Mouse (Mus musculus): Measurements from ENCODE around the gene Tmem54.

DNA sequence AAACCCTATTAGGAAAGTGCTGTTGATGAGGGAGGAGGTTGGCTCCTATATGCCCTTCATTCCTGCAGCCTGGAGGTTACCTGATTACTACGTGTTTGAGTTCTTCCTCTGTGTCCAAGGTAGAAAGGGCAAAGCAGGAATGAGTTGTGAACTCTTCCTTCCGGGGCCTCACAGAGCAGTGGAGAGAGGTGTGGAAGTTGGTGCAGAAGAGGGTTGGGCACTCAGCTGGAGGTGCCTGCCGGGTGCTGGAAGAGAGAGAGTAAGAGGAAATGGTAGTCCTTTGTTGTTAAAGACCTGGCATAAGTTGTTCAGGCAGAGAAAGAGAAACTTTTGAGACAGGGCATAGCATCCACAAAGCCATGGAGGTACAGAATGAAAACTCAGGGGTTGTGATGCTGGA is 23.4 kb upstream of the Tmem54 start:
- TF ChIP-seq CTCF (IDR thresholded peaks at IDR 0.05; ENCODE audit: extremely low read depth, insufficient read length, insufficient replicate concordance, low read depth, low read length) (no peak), POLR2A (IDR thresholded peaks at IDR 0.05; ENCODE audit: low read depth, low read length) (no peak)

Measured in small intestine, adult 2 months (tissue).